Mouse (Mus musculus): ENCODE data around the gene Tnip3. TPM values are rescaled to one million over a fixed set of nuclear protein-coding genes. Genes with fewer than 3 reads are reported as not detected.
A peak's percentile ranks its signal among the peaks of the same experiment; 100 is the strongest.

Gene Tnip3
- polyA plus RNA-seq, 1 experiment = not detected

DNA sequence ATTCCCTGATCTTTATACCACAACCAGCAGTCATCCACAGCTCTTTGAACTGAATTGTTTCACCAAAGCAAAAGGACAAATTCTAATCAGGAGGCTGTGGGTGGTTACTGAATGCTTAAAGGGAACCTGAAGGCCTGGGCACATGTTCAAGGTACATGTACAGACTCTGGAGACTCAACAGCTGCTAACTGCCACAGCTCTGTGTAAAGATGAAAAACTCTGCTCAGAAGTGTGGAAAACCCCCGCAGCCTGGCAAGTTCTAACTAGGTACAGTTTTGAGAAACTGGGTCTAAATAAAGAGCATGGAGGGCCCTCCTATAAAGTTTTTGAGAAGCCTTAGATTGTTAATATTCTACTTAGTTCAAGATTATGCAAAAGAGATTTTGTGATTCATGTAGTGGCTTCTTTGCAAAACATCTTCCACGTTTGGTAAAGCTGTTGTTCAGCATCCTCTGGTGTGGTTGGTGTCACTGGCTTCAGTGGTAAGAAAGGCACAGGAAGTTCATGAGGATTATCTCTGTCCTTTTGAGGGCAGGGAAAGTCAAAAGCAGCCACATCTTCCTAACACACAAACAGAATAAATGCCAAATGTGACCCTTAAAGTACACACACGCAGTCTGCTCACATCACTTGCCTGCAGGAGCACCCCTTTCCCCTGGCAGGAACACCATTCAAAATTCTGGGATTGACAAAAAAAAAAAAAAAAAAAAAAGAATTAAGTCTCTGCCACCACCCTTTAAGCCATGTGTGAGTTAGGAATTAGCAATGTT is 39.0 kb downstream of the Tnip3 start:
- TF ChIP-seq GATA1 (IDR thresholded peaks at IDR 0.05; ENCODE audit: low read length) = no peak

DNA sequence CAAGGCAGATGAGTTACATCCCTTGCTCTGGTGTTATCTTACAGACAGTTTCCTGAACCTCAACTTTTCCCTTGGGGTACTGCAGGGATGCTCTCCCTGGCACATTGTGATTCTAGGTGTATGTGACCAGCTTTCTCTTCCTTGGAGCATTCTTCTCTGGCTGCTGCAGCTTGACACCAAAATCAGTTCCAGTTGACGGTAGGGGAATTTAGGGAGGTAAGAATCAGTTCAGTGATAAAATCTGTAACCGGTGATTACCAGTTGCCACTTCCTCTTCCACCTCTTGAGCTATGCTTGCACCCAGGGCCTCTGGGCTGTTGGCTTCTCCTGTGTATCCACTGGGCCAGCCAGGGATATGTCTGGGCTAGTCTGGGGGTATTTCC is 39.5 kb downstream of the Tnip3 start:
- no peak for TF ChIP-seq GATA1 (IDR thresholded peaks at IDR 0.05; ENCODE audit: low read length)

DNA sequence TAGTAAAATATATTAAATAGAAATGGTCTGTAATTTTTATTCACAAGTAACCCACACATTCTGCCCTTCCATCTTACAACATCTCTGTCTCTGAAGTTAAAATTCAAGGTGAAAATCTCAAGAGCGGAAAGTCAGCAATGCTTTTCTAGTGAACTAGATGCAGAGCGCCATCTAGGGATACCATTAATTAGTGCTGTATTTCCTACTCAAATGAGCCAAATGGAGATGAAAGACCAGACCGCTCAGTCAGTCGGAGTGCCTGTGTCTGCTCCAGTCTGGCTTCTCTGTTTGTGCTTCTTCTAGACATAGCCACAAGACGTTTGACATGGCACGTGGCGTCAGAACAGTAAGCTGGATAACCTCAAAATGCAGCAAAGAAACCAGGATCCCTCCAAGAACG is 44.6 kb downstream of the Tnip3 start:
- no peak for TF ChIP-seq GATA1 (IDR thresholded peaks at IDR 0.05; ENCODE audit: low read length)

DNA sequence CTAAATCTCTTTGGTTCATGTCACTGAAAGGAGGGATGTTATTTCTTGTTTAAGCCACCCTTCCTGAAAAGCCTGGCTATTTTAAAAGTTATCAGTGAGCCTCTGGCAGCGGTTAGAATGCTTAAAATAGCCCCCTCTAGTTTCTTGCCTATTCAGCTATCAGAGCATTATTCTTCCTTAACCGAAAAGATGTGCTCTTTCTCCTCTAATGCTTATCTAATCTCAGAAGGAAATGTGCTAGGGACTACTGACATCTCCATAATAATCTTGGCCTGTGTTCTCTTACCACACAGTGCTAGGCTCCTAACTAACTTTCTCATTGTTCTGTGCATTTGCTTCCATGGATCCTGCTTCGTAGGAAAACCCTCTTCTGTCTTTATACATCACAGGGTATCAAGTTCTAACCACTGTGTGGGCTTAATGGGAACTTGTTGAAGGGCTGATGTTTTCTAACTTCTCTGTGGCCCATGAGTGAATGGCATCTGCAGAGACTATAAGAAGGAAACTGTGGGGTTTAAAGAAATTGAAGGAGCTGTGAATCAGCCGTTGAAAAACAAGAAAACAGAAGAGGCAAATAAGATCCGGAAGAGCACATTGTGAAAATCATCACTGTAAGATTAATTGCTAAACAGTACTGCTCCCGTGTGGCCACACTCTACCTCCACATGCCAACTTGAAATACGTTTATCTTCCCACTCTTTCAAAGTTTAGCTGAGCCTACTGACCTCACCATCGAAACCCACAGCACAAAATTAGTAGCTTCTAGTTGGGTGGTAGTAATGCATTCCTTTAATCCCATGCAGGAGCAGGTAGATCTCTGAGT is 53.2 kb downstream of the Tnip3 start:
- peak; percentile 72 for TF ChIP-seq GATA1 (IDR thresholded peaks at IDR 0.05; ENCODE audit: low read length)

DNA sequence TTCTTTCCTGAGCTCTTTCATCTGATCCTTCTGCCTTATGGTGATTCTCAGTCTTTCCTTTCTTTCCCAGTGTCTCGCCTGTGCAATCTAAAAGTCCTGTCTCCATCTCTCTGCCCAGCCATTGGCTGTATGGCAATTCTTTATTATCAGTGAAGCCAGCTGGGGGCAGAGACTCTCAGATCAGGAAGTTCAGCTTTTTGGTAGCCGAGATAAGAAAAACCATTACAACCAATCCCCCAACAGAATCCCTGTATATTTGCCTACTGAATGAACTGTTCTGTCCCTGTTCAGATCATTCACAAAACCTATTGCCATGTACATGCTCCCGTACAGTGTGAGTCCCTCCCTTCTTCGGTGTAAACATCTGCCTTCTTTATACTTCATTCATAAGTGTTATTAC is 57.9 kb downstream of the Tnip3 start:
- peak; percentile 84 for TF ChIP-seq GATA1 (IDR thresholded peaks at IDR 0.05; ENCODE audit: low read length)

DNA sequence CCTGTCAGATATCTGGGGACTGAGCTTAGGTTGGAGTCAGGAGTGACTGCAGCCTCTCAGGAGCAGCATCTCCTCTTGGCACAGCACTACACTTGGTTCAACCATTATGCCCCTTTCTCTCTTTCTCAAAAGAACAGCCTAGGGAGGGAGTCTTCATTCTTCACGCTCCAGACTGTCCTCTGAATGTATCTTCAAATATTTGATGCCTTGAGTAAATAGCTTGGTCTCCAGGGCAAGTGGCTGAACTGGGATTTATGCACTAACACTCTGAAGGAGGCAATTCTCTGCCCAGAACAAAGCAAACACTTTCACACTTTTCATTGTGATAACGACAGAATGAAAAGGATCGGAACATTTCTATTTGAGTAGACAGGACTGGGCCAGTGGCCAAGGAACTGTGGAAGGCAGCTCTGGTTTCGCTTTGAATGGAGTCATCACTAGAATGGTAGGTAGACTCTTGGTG is 59.8 kb downstream of the Tnip3 start:
- no peak for TF ChIP-seq GATA1 (IDR thresholded peaks at IDR 0.05; ENCODE audit: low read length)

DNA sequence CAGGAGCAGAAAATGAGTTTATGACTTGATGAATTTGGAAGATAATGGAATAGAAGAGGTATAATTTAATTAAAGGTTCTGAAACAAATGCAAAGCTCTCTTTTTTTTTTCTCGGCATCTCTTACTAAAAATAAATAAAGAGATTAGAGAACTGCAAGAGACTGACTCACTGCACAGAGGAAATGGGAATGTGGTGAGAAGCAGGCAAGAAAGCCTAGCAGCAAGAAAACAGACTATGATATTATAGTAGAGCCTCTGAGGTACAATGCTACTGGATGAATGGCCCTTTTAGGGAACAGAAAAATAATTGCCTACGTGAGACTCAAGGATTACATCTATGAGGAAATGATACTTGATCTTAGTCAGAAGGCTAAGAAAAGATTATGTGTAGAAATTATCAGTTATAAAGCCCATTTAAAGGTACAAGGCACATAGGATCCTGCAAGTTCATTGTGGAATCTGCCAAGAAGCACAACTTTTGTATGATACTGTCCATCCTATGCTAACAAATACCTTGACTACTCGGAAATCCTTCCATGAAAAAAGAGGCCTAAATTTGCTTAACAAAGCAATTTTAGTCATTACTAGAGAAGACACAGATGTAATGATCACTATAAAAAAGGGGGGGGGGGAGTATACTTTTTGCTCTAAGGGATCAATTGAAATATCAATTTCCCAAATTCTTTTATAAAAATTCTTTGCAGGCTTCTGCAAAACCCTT is 60.4 kb downstream of the Tnip3 start:
- TF ChIP-seq GATA1 (IDR thresholded peaks at IDR 0.05; ENCODE audit: low read length) = no peak

DNA sequence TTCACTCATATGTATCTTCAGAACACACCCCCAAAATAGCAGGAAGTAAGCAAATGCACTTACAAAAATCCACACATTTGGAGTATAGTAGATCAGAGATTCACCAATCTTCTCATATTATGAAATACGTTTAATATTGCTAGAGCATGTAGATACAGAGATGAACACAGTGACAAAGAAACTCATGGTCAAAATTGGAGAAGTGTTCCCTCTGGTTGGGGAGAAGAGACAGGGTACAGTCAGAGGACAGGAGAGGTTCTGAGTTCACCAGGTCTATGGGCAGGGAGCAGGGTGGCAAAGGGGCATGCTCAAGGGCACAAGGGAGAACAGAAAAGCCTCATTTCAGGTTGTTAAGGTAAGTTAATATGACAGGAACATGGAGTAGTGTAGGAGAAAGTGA is 63.7 kb downstream of the Tnip3 start:
- TF ChIP-seq GATA1 (IDR thresholded peaks at IDR 0.05; ENCODE audit: low read length) = no peak

DNA sequence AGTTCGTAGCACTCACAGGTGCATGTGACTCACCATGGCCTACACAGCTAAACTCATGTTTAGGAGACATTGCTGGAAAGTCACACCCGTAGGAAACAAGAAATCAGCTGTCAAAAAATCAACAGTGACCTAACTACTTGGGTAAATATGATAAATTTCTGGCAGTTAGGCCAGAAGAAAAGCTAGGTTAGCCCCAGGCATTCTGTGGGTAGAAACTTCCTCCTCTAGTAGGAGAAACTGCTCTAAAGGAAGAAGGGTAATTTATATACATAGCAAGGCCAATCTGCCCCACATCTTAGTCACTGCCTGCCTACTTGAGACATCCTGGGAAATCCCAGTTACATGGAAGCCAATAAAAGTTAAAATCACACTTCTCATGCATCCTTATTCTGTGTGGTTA is 64.9 kb downstream of the Tnip3 start:
- no peak for TF ChIP-seq GATA1 (IDR thresholded peaks at IDR 0.05; ENCODE audit: low read length)

DNA sequence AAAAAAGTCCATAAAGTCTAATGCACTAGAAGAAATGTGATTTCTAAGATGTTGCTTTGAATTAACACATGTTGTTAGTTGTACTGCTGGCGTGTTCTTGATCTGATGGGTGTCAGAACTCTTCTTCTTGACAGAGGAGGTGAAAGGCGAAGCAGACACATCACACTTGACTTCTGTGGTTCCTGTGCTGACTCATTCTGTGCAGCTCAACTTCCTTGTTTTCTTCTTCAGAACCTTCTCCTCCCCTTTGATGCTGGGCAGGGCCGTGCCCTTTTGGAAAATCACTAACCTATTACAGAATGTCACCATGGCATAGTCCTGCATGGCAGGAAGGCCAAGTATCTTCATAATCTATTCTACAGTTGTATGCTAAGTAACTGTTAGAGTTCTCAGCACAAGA is 69.1 kb downstream of the Tnip3 start:
- no peak for TF ChIP-seq GATA1 (IDR thresholded peaks at IDR 0.05; ENCODE audit: low read length)

DNA sequence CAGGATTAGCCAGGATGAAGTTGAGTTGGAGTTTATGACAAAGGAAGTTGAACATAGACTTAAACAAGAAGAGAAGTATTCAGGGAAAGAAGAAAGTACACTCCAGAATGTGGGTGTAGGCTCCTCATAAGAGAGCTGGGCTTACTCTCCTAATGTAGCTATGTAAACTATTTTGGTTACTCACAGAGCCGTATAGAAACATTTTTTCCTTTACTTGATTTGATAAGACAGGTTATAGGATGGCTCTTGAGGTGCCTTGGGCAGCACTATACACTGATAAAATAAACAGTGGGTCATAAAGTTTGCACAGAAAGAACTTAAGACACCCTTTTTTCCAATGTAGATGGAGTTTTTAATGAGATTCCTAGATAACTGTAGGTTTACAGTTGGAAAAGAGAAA is 70.3 kb downstream of the Tnip3 start:
- TF ChIP-seq GATA1 (IDR thresholded peaks at IDR 0.05; ENCODE audit: low read length) = no peak

DNA sequence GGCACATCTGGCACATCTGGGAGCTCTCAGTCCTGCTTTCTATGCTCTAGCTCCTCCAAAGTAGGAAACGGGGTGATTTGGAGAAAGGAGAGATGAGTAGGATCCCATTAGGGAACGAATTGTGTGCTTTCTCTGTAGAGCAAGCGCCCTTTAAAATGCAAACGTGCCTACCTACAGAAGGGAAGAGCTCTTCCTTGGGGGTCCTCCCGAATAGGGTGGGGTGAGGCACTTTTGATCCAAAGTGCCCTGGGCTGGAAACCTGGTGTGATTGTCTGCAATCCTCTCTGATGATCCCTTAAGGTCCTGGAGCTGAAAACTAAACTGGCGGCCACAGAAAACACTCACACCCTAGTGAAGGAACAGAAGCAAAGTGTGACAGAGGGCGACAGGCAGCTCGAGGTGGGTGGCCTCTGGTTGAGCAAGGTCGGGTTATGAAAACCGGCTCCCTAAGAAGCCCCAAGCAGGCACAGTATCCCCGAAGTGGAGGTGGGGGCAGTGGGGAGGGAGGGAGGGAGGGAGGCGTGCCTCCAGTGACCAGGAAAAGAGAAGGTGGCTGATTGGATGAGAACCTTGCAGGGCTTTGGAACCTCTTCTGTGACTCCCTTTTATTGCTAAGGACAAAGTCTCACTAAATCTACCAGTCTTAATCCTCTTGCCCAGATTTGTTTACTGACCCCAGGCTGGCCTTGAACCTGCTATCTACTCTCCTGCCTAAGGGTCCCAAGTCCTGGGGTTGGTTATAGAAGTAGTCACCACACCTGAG is 72.1 kb downstream of the Tnip3 start:
- no peak for TF ChIP-seq GATA1 (IDR thresholded peaks at IDR 0.05; ENCODE audit: low read length)

DNA sequence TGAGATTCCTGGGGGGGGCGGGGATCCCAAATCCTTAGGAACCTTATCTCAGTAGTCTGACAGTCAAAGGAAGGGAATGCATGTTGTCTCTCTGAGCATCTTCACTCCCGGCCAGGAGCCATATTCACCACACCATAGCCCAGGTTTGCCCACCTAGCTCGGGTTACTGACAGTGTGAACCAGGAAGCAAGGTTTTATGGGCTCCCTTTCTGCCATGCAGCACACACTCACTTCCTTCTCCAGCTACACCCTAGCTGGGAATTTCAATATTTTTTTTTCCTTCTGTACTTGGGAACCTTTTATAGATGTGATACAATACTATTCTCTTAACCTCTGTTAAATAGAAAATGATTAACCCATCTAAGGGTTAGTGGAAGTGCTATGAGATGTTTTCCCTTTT is 73.4 kb downstream of the Tnip3 start:
- no peak for TF ChIP-seq GATA1 (IDR thresholded peaks at IDR 0.05; ENCODE audit: low read length)

DNA sequence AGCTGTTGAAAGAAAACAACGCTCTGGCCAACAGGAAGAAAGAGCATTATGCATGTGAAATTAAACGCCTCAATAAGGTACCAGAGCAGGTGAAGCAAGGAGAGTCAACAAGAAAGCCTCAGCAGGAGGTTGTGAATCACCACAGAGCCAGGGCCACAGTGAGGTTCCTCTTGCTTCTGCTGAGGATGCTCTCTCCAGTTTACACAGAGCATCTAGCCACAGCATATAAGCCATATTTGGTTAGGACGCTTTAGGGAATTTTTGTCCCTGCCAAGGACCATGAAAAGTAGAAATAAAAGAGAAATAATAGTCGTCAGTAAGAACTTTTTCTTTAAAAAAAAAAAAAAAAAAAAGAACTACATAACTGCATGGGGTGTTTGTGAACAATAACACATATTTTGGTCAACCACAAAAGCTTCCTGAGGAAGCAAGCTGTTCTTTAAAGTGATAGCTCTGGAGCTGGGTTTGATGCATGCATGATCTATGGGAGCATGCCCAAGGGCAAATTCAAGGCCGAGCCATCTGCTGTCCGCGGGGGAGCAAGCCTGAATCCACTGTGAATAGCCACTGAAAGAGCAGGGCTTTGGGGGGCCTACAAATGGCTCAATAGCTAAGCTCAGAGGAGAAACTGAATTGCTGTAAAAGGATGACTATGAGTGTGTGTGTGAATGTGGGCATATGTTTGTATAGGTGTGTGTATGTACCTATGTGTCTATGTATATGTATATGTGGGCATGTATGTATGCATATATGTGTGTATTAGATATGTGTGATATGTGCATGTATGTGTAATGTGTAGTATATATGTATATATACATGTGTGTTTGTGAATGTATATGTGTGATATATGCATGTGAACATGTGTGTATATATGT is 75.0 kb downstream of the Tnip3 start:
- no peak for TF ChIP-seq GATA1 (IDR thresholded peaks at IDR 0.05; ENCODE audit: low read length)
